Mouse (Mus musculus) liver, embryonic 15.5 days (tissue): Measurements from ENCODE around the gene Cdk6. TPM values are rescaled to one million over a fixed set of nuclear protein-coding genes. Genes with fewer than 3 reads are reported as not detected.

Experiments
- ATAC-seq: fragments of 200-750 bp; cut with Nextera tagmentation; 2 replicates; pipeline ENCODE4 v1.8.0; 2017; ENCODE audit warnings: moderate number of reproducible peaks, mild to moderate bottlenecking, moderate library complexity; ENCODE audit not compliant: insufficient read depth
- H3K27ac ChIP-seq: fragments of 300-500 bp; sonication (generic); replicated peaks from 2 replicates; pipeline ENCODE4 v1.5.1; 2015; ENCODE audit warnings: mild to moderate bottlenecking, inconsistent platforms
- H3K27me3 ChIP-seq: fragments of 300-500 bp; sonication (generic); 2 replicates; pipeline ENCODE4 v1.6.1; 2015; ENCODE audit warnings: mild to moderate bottlenecking, inconsistent platforms
- H3K36me3 ChIP-seq: fragments of 300-500 bp; sonication (generic); replicated peaks from 2 replicates; pipeline ENCODE4 v1.6.1; 2015; ENCODE audit warnings: moderate library complexity, mild to moderate bottlenecking, inconsistent platforms
- H3K4me1 ChIP-seq: fragments of 300-500 bp; sonication (generic); replicated peaks from 2 replicates; pipeline ENCODE4 v1.6.1; 2015; ENCODE audit warnings: inconsistent platforms
- H3K4me2 ChIP-seq: fragments of 300-500 bp; sonication (generic); 2 replicates; pipeline ENCODE4 v1.6.1; 2015; ENCODE audit warnings: moderate library complexity, mild to moderate bottlenecking, inconsistent platforms
- H3K4me3 ChIP-seq: fragments of 300-500 bp; sonication (generic); replicated peaks from 2 replicates; pipeline ENCODE4 v1.5.1; 2015; ENCODE audit warnings: mild to moderate bottlenecking, inconsistent platforms
- H3K9ac ChIP-seq: fragments of 300-500 bp; sonication (generic); 2 replicates; pipeline ENCODE4 v1.6.1; 2015; ENCODE audit warnings: moderate library complexity, mild to moderate bottlenecking, inconsistent platforms
- H3K9me3 ChIP-seq: fragments of 300-500 bp; sonication (generic); replicated peaks from 2 replicates; pipeline ENCODE4 v1.6.1; 2016; ENCODE audit warnings: inconsistent platforms
- WGBS: fragments of 180-500 bp; shearing (Covaris S2); methylation state at CpG from one replicate; pipeline ENCODE4 v1.1.7; 2015; ENCODE audit warnings: mixed read lengths; ENCODE audit not compliant: insufficient replicate concordance; 5-methylcytosine and 5-hydroxymethylcytosine counted together
- polyA plus RNA-seq: library from polyadenylated mRNA; unstranded; fragments of >200 nt; fragmentation: Nextera tagmentation; extraction: Ambion mirVana; gene quantifications from 2 replicates; pipeline ENCODE4 v1.2.1, GENCODE M21; 2015

The Cdk6 gene
- polyA plus RNA-seq, 1 experiment from 2014 or later, result 19.2 TPM

DNA sequence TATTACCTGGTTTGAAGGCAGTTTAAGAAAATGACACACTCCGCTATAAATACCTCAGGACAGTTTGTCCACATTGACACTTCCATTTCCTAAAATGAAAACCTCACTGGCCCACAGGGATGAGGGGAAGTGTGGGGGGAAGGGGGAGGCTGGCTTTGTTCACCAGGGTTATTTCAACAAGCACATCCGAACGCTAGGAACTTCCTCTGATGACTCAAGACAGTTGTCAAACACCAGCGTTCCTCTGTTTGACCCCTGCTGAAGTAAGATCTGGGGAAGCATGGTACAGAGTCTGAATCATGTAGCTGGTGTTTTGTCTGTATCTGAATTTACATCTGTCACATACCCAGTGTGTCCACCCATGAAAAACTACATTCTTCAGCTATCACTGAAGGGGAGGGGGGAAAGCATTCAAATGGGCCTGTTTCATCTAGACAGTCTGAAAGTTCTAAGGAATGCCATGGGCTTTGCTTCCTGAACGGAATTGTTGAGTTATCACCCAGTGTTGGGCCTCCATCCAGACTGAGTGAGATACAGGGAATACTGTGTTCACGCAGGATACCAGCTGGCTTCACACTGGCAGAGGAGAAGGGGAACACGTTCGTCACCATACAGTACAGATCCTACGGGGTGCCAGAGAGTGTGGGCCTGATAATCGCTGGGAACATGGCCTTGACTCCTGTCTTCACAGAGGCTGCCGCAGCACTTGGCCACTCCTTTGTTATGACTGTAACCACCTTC is 161.5 kb downstream of the Cdk6 start:
- Histone ChIP-seq H3K9me3 (no peaks in the 10 kb centered on the region), H3K27ac (peak overlapping the region; percentile 70), H3K36me3 (no peaks in the 10 kb centered on the region), H3K4me1 (peaks cover 55% of the 10 kb centered on the region), H3K4me3 (no peak overlapping the region), H3K9ac (no peak overlapping the region), H3K4me2 (peak overlapping the region; percentile 42), H3K27me3 (no peaks in the 10 kb centered on the region)
- 30% methylated on average over 11 of the region's 11 CpGs for WGBS
- peak; percentile 47 for ATAC-seq

DNA sequence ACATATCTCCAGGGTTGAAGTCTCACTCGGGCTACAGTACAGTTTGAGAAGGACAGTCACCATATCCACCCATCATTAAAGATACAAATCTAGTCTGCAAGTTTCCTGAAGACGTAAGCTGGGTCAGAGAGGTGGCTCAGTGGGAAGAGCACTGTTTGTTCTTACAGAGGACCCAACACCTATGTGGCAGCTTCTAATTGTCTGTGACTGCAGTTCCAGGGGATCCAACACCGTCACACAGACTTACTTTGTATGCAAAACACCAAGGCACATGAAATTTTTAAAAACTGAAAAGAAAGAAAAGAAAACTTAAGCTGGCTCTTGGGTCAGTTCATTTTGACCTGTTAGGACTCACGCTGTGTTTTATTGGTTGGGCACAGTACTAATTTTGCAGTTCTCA is 162.1 kb downstream of the Cdk6 start:
- WGBS, result 55% methylated on average over 4 of the region's 4 CpGs
- Histone ChIP-seq H3K4me1 (peaks cover 56% of the 10 kb centered on the region), H3K27ac (peak overlapping the region; percentile 70; the same call in 1 of the 2 replicates), H3K27me3 (no peaks in the 10 kb centered on the region), H3K4me2 (no peak overlapping the region), H3K4me3 (no peak overlapping the region), H3K9ac (no peak overlapping the region), H3K9me3 (no peaks in the 10 kb centered on the region), H3K36me3 (no peaks in the 10 kb centered on the region)
- no peak for ATAC-seq

DNA sequence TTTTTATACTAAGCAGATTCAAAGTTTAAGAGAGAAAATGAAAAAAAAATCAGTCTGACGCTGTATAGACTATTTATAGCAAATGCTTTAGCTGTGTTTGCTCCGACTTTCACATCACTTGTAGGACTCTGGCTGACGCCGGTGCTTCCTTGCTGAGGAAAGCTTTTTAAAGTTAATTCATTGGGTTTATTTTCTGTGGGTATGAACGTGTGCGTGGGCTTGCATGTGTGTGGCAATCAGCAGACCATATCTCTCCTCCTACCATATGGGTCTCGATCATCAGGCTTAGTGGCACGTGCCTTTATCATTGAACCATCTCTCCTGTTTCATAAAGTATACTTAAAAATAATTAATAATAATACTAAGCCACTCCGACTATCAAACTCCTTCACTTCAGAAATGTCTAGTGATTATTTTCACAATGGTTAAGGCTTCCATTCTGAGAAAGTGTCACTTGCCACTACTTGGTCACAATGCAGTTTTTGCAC is 162.6 kb downstream of the Cdk6 start:
- Histone ChIP-seq H3K9ac (no peak overlapping the region), H3K9me3 (no peaks in the 10 kb centered on the region), H3K4me2 (no peak overlapping the region), H3K4me3 (no peak overlapping the region), H3K4me1 (peaks cover 52% of the 10 kb centered on the region), H3K27me3 (no peaks in the 10 kb centered on the region), H3K36me3 (no peaks in the 10 kb centered on the region), H3K27ac (no peak overlapping the region)
- ATAC-seq, result no peak
- WGBS, result 55% methylated on average over 9 of the region's 9 CpGs

DNA sequence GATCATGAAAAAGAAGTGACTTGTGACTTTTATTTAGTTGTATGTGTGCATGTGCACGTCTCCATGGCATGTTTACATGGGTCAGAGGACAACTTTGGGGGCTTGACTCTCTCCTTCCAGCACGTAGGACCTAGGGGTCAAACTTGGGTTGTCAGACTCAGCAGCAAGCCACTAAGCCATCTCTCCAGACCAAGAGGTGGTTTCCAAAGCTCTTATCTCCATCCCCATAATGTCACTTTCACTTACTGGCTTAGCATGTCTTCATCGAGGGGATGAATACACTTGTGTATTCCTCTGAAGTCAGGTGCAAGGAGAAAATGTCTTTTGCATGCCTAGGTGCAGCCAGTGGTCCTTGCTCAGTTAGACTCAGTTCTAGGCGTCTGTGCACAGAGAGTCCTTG is 163.2 kb downstream of the Cdk6 start:
- Histone ChIP-seq H3K27me3 (no peaks in the 10 kb centered on the region), H3K9ac (no peak overlapping the region), H3K9me3 (no peaks in the 10 kb centered on the region), H3K4me3 (no peak overlapping the region), H3K4me2 (no peak overlapping the region), H3K27ac (no peak overlapping the region), H3K4me1 (peaks cover 54% of the 10 kb centered on the region), H3K36me3 (no peaks in the 10 kb centered on the region)
- no peak for ATAC-seq
- WGBS, result 36% methylated on average over 4 of the region's 4 CpGs

DNA sequence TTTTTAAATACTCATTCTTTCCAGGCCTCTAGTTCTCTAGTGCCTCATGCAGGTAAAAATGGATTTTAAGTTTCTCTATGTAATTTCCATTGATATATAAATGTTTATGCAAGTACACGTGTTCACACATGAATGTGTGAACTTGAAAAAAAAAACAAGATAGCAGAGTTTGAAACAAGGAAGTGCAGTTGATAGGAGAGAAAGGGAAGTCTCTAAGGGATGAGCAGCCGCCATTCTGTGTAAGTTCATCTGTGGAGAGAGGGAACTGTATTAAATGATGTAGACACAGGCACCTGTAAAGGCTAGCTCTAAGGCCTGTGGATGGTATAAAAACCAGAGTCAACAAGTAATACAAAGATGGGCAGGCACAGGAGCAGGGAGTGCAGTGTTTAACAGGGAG is 164.3 kb downstream of the Cdk6 start:
- no peaks in the 10 kb centered on the region for H3K9me3 ChIP-seq
- 30% methylated on average over 2 of the region's 2 CpGs for WGBS
- H3K4me3 ChIP-seq, result no peak overlapping the region
- H3K9ac ChIP-seq, result no peak overlapping the region
- H3K4me1 ChIP-seq, result peaks cover 54% of the 10 kb centered on the region
- no peak overlapping the region for H3K27ac ChIP-seq
- H3K36me3 ChIP-seq, result no peaks in the 10 kb centered on the region
- H3K27me3 ChIP-seq, result no peaks in the 10 kb centered on the region
- ATAC-seq, result no peak
- no peak overlapping the region for H3K4me2 ChIP-seq

DNA sequence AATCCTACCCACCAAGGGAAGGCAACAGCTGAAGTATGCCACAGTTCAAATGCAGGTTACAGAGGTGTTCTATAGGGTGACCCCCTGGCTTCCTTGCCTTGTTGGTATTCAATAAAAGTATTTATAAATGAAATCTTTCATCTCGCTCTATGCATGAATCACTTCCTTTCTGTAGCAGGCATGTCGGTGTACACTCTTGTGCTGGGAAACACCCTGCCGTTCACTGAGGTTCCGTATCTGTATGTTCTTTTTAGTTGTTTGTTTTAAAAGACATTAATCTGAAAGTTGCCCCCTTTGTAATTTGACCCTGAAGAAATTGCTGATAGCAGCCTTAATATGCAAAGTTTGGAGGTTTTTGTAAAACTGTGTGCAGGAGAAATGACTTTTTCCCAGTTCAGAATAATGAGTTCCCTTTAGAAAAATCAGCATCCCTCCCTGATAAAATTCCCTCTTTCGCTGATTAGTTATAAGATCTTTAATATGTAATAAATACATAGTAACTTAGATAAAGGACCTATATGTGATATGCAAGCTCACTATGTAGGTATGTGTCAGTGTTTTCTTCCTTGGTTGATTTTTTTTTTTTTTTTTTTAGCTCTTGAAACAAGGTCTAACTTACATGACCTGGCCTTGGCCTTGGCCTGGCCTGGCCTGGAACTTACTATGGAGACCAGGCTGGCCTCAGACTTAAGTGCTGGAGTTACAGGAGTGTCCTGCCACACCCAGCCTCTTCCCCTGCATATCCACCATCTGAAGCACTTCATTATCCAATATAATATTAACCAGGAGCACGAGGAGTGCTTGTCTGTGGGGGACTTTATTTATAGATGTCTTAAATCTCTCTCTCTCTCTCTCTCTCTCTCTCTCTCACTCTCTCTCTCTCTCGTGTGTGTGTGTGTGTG is 167.4 kb downstream of the Cdk6 start:
- Histone ChIP-seq H3K27me3 (no peaks in the 10 kb centered on the region), H3K9ac (no peak overlapping the region), H3K9me3 (no peaks in the 10 kb centered on the region), H3K27ac (no peak overlapping the region), H3K4me1 (peaks cover 47% of the 10 kb centered on the region), H3K36me3 (no peaks in the 10 kb centered on the region), H3K4me2 (no peak overlapping the region), H3K4me3 (no peak overlapping the region)
- 51% methylated on average over 7 of the region's 7 CpGs for WGBS
- ATAC-seq, result no peak

DNA sequence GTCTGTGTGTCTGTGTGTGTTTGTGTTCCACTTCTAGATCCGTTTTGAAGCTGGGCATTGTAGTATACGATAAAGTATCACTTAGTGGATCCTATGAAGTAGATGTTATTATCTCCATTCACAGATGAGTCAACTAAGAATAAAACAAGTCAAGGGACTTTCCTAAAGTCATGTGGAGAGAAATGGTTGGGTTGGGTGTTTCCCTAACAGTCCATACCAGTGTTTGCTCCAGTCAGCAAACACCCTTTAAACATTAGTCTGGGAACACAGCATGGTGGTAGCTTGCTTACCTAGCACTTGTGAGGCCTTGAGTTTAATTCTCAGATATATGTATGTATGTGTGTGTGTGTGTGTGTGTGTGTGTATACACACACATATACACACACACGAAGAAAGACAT is 168.2 kb downstream of the Cdk6 start:
- no peak for ATAC-seq
- Histone ChIP-seq H3K4me2 (no peak overlapping the region), H3K9ac (no peak overlapping the region), H3K4me1 (peaks cover 51% of the 10 kb centered on the region), H3K4me3 (no peak overlapping the region), H3K27ac (no peak overlapping the region), H3K27me3 (no peaks in the 10 kb centered on the region), H3K9me3 (no peaks in the 10 kb centered on the region), H3K36me3 (no peaks in the 10 kb centered on the region)
- WGBS, result 40% methylated on average over 3 of the region's 3 CpGs

DNA sequence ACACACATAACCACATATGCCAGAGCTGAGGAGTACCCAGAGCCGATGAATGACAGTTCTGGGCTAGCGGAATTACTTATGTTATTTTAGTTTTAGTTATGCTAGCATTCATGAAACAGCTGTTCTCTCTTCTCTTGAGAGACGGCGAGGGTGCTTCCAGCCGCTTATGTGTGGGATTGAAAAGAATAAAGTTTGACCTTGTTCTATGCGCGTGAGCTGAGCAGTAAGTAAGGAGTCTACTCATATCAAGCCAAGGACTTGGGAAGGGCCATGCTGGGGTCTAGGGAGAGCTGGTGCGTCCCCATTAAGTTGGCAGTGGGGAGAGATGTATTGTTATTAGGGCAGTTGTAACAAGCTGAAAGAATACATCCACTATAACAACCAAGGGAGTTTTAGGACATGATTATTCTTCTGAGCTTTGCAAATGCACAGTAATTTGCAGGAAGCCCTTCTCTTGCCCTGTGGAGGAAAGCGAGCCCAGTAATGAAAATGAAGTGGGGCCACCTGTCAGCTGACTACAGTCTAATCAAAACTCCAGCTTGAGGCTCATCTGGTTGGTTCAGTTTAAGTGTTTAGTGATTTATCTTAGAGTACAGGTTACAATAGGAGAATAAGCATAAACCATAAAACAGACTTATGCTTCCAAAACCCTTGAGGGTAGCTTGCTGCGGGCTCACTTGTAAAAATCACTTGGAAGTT is 170.0 kb downstream of the Cdk6 start:
- Histone ChIP-seq H3K4me2 (no peak overlapping the region), H3K4me3 (no peak overlapping the region), H3K4me1 (peaks cover 51% of the 10 kb centered on the region), H3K9me3 (no peaks in the 10 kb centered on the region), H3K27me3 (no peaks in the 10 kb centered on the region), H3K9ac (no peak overlapping the region), H3K36me3 (no peaks in the 10 kb centered on the region), H3K27ac (no peak overlapping the region)
- ATAC-seq, result no peak
- WGBS, result 73% methylated on average over 10 of the region's 10 CpGs

DNA sequence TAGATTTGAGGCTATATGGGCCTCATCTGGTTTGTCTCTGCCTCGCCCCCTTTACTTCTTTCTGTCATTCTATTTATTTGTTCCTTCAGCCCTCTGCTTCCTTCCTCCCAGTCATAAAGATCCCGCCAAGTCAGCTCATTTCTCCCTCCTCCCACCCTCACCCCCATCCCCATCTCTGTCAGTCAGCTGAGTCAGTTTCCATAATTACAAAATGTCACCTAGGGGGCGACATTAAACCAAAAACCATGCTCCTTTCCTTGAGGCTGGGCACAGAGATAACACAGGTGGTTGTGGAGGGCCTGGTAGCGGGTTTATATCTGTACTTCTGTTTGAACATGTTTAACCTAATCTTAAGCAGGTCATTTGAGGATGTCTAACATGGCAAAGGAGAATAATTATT is 171.3 kb downstream of the Cdk6 start:
- Histone ChIP-seq H3K36me3 (no peaks in the 10 kb centered on the region), H3K4me2 (no peak overlapping the region), H3K27me3 (no peaks in the 10 kb centered on the region), H3K4me3 (no peak overlapping the region), H3K4me1 (peaks cover 54% of the 10 kb centered on the region), H3K9me3 (no peaks in the 10 kb centered on the region), H3K9ac (no peak overlapping the region), H3K27ac (no peak overlapping the region)
- peak; percentile 38 for ATAC-seq
- WGBS, result 16% methylated on average over 4 of the region's 4 CpGs

DNA sequence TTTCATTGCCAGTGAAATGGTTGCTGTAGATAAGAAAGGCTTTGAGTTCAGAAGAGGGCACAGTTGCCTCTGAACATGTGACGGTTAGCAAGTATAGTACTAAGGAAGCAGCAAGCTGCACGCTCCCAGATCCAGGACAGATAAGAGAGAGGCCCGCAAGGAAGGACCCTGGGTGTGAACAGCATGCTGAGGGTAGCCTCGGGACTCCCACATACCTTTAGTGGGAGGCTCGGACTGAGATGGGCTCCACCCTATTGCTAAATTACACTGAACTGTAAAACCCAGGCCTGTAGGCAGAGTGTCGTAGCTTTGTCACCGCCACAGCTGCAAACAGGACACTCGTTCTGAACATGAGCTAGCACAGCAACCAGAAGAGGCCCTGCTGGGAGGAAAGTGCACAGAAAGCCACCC is 173.6 kb downstream of the Cdk6 start:
- Histone ChIP-seq H3K4me3 (no peak overlapping the region), H3K27me3 (no peaks in the 10 kb centered on the region), H3K4me1 (peaks cover 46% of the 10 kb centered on the region), H3K36me3 (peaks cover 8% of the 10 kb centered on the region; the same call in 1 of the 2 replicates), H3K4me2 (peak overlapping the region; percentile 25), H3K9ac (no peak overlapping the region), H3K9me3 (no peaks in the 10 kb centered on the region), H3K27ac (peak overlapping the region; percentile 51; the same call in 1 of the 2 replicates)
- ATAC-seq, result peak; percentile 73
- 23% methylated on average over 8 of the region's 8 CpGs for WGBS

DNA sequence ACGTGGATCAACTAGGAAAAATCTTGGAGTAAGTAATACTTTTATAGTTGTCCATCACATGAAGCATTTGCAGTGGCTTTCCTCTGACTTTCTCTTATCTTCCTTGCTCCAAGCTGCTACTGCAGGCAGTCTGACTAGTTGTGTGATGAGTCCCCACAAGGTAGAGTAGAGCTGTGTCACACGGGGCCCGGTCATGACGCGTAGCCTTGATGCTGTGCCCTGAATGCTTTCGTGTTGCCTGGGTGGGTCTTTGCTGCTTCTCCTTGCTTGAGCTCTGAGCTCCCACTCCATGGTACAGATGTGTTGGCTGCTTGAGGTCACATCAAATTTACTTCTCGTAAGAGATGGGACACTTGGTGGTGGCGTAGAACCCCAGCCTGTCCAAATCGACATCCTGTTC is 174.2 kb downstream of the Cdk6 start:
- no peak for ATAC-seq
- H3K4me3 ChIP-seq, result no peak overlapping the region
- no peak overlapping the region for H3K27ac ChIP-seq
- no peak overlapping the region for H3K9ac ChIP-seq
- H3K27me3 ChIP-seq, result no peaks in the 10 kb centered on the region
- H3K9me3 ChIP-seq, result no peaks in the 10 kb centered on the region
- H3K4me2 ChIP-seq, result peak overlapping the region; percentile 25; the same call in 1 of the 2 replicates
- peaks cover 44% of the 10 kb centered on the region for H3K4me1 ChIP-seq
- 57% methylated on average over 9 of the region's 9 CpGs for WGBS
- H3K36me3 ChIP-seq, result peaks cover 13% of the 10 kb centered on the region; the same call in 1 of the 2 replicates
